Mouse (Mus musculus) induced T-regulatory cell, adult 2 months (primary cell): ENCODE results near the gene Fam180a.

Experiments used
- DNase-seq: peaks from one replicate; pipeline ENCODE4 v3.0.0-alpha.2; 2012; ENCODE audit warnings: low read depth

Fam180a gene

GRCm38 (mm10) chr6:35309406-35309805 lies 16.5 kb downstream of the Fam180a start:
- no peak for DNase-seq

GRCm38 (mm10) chr6:35308037-35308436 lies 17.9 kb downstream of the Fam180a start, which contains the start of gene Slc13a4:
Slc13a4 (minus strand) TSS chr6:35308131.
- DNase-seq = no peak

GRCm38 (mm10) chr6:35307136-35307535 lies 18.8 kb downstream of the Fam180a start:
- no peak for DNase-seq

- DNase-seq = no peak
These were observed 22.5 kb downstream of the Fam180a start for GRCm38 (mm10) chr6:35303355-35303900.

GRCm38 (mm10) chr6:35302581-35302980 lies 23.4 kb downstream of the Fam180a start:
- DNase-seq = no peak

- DNase-seq = no peak
These were observed 27.6 kb downstream of the Fam180a start for GRCm38 (mm10) chr6:35298323-35298722.

GRCm38 (mm10) chr6:35297516-35298227 lies 28.3 kb downstream of the Fam180a start:
- no peak for DNase-seq

- no peak for DNase-seq
These were observed 28.9 kb downstream of the Fam180a start for GRCm38 (mm10) chr6:35297001-35297400.

GRCm38 (mm10) chr6:35294964-35295363 lies 31.0 kb downstream of the Fam180a start:
- no peak for DNase-seq

GRCm38 (mm10) chr6:35289676-35290075 lies 36.3 kb downstream of the Fam180a start:
- no peak for DNase-seq

GRCm38 (mm10) chr6:35288920-35289319 lies 37.0 kb downstream of the Fam180a start:
- DNase-seq = no peak

GRCm38 (mm10) chr6:35288114-35288761 lies 37.7 kb downstream of the Fam180a start:
- DNase-seq = no peak

- no peak for DNase-seq
These were observed 46.6 kb downstream of the Fam180a start for GRCm38 (mm10) chr6:35279306-35279705.

GRCm38 (mm10) chr6:35277903-35278587 lies 47.9 kb downstream of the Fam180a start:
- no peak for DNase-seq

GRCm38 (mm10) chr6:35273391-35274082 lies 52.4 kb downstream of the Fam180a start:
- DNase-seq = no peak

GRCm38 (mm10) chr6:35271868-35272765 lies 53.8 kb downstream of the Fam180a start:
- DNase-seq = no peak

- DNase-seq = no peak
These were observed 54.7 kb downstream of the Fam180a start for GRCm38 (mm10) chr6:35271094-35271855.

- no peak for DNase-seq
These were observed 56.3 kb downstream of the Fam180a start for GRCm38 (mm10) chr6:35269643-35270042.

- no peak for DNase-seq
These were observed 57.2 kb downstream of the Fam180a start for GRCm38 (mm10) chr6:35268711-35269110.

GRCm38 (mm10) chr6:35265580-35266278 lies 60.2 kb downstream of the Fam180a start:
- no peak for DNase-seq
